Mouse (Mus musculus): ENCODE measurements at regions not wholly inside any gene's neighbourhood (a gene's known extent, or its start where the extent isn't known, plus 50 kb on each side); places are given as distances from the start of the nearest gene placed in this dataset.

GRCm38 (mm10) chr3:40076824-40077223 lies 454.3 kb upstream of the Intu start:
- no peak for DNase-seq (ENCODE audit: low spot score)

- no peak for DNase-seq (ENCODE audit: low spot score)
Observed at GRCm38 (mm10) chr3:40085116-40085515, 446.0 kb upstream of the Intu start.

GRCm38 (mm10) chr3:40091773-40092343 lies 439.2 kb upstream of the Intu start:
- no peak for DNase-seq (ENCODE audit: low spot score)

- no peak for DNase-seq (ENCODE audit: low spot score)
Observed at GRCm38 (mm10) chr3:40092765-40093368, 438.2 kb upstream of the Intu start.

GRCm38 (mm10) chr3:40094040-40094439 lies 437.0 kb upstream of the Intu start:
- no peak for DNase-seq (ENCODE audit: low spot score)

GRCm38 (mm10) chr3:40094701-40095100 lies 436.4 kb upstream of the Intu start:
- DNase-seq (ENCODE audit: low spot score) = no peak

GRCm38 (mm10) chr3:40102698-40103097 lies 428.4 kb upstream of the Intu start:
- DNase-seq (ENCODE audit: low spot score) = no peak

- no peak for DNase-seq (ENCODE audit: low spot score)
Observed at GRCm38 (mm10) chr3:40114811-40115210, 416.3 kb upstream of the Intu start.

- no peak for DNase-seq (ENCODE audit: low spot score)
Observed at GRCm38 (mm10) chr3:40118551-40118950, 412.5 kb upstream of the Intu start.

- no peak for DNase-seq (ENCODE audit: low spot score)
Observed at GRCm38 (mm10) chr3:40119462-40119861, 411.6 kb upstream of the Intu start.

- no peak for DNase-seq (ENCODE audit: low spot score)
Observed at GRCm38 (mm10) chr3:40120298-40120875, 410.7 kb upstream of the Intu start.

GRCm38 (mm10) chr3:40123558-40124236 lies 407.4 kb upstream of the Intu start:
- DNase-seq (ENCODE audit: low spot score) = no peak

- DNase-seq (ENCODE audit: low spot score) = no peak
Observed at GRCm38 (mm10) chr3:40126903-40127302, 404.2 kb upstream of the Intu start.

- no peak for DNase-seq (ENCODE audit: low spot score)
Observed at GRCm38 (mm10) chr3:40130858-40131584, 400.1 kb upstream of the Intu start.

GRCm38 (mm10) chr3:40138671-40139070 lies 392.4 kb upstream of the Intu start:
- DNase-seq (ENCODE audit: low spot score) = no peak

- no peak for DNase-seq (ENCODE audit: low spot score)
Observed at GRCm38 (mm10) chr3:40142229-40142628, 388.9 kb upstream of the Intu start.

- no peak for DNase-seq (ENCODE audit: low spot score)
Observed at GRCm38 (mm10) chr3:40158631-40159030, 372.5 kb upstream of the Intu start.

GRCm38 (mm10) chr3:40159591-40160145 lies 371.4 kb upstream of the Intu start:
- no peak for DNase-seq (ENCODE audit: low spot score)

- DNase-seq (ENCODE audit: low spot score) = no peak
Observed at GRCm38 (mm10) chr3:40164181-40164580, 366.9 kb upstream of the Intu start.

- no peak for DNase-seq (ENCODE audit: low spot score)
Observed at GRCm38 (mm10) chr3:40167970-40168626, 363.0 kb upstream of the Intu start.

GRCm38 (mm10) chr3:40169590-40169989 lies 361.5 kb upstream of the Intu start:
- no peak for DNase-seq (ENCODE audit: low spot score)

Measured in c-Kit-positive CD71-positive TER-119-positive erythroid progenitor cells, embryonic 14.5 days (primary cell).